Mouse (Mus musculus): ENCODE data around the gene Zbtb40. TPM values are rescaled to one million over a fixed set of nuclear protein-coding genes. Genes with fewer than 3 reads are reported as not detected.
A peak's percentile ranks its signal among the peaks of the same experiment; 100 is the strongest.

Zbtb40 gene
- polyA plus RNA-seq, 1 experiment: 9.5 TPM

DNA sequence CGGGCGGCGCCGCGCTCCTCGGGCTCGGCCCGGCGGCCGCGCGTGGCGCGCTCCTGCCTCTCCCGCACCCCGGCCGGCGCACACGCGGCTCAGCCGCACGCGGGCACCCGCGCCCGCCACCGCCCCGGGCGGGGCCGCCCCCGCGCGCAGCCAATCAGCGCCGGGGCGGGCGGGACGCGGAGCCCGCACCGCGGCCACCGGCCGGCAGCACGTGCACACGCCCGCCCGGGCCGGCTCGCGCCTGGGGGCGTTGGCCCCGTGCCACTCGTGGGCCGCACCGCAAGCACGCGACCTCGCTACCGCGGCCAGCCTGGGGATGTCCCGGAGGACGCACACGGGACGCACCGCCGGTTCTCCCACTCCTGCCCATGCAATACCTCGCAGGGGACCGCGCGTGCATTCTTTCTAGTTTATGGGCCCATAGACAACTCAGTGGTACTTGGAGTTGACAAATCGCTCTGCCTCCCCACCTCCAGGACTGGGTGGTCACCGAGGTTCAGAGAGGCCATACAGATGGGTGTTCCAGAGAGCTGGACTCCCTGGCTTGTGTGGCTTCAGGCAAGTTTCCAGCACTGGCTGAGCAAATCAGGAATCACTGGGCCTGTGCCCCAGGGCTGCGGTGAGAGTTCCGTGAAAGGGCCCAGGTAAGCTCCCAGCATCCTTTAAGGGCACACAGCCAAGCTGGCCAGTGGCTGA lies 91.7 kb downstream of the Zbtb40 start, which contains the start of gene Epha8:
Gene Epha8 (minus strand): TSS at position 66 of the 696 bp plus-strand sequence.
- no peak for TF ChIP-seq CTCF (conservative IDR thresholded peaks at IDR 0.05; ENCODE audit: insufficient read depth, insufficient read length, low read depth, low read length)
- TF ChIP-seq POLR2A (IDR thresholded peaks at IDR 0.05; ENCODE audit: low read depth, low read length): no peak
- Histone ChIP-seq H3K4me1 (ENCODE audit: control insufficient read depth, insufficient read depth, low read length) (no peaks in the 10 kb centered on the region), H3K36me3 (ENCODE audit: control insufficient read depth, insufficient read depth, low read length) (no peaks in the 10 kb centered on the region), H3K27ac (ENCODE audit: insufficient read depth, low read depth, low read length) (no peak within 1 kb of the TSS), H3K4me3 (ENCODE audit: insufficient read depth, low read depth, low read length) (peak within 1 kb of the TSS; percentile 4; the same call in 1 of the 2 replicates), H3K27me3 (replicated peaks; ENCODE audit: control insufficient read depth, insufficient read depth, low read length) (no peaks in the 10 kb centered on the region)
- WGBS: 7% methylated on average over 73 of the region's 75 CpGs
- DNase-seq: no peak

DNA sequence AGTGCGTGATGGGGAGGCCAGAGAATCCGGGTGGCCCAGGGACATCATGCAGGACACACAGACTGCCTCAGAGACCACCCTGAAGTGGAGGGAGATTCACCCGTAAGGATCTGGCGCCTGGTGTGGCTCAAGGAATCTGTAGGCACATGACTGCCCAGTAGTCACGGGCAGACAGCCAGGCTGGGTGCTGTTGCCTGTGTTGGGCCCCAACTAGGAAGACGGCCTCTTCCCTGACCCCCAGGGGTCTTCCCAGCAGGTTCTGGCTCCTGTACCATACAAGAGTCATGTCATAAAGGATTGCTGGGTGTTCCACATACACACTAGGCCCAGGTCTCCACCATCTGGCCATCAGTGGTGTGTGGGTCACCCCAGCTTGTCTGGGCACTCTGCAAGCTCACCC lies 94.0 kb downstream of the Zbtb40 start:
- no peaks in the 10 kb centered on the region for H3K27me3 ChIP-seq (replicated peaks; ENCODE audit: control insufficient read depth, insufficient read depth, low read length)
- no peaks in the 10 kb centered on the region for H3K36me3 ChIP-seq (ENCODE audit: control insufficient read depth, insufficient read depth, low read length)
- TF ChIP-seq CTCF (conservative IDR thresholded peaks at IDR 0.05; ENCODE audit: insufficient read depth, insufficient read length, low read depth, low read length) (no peak), POLR2A (IDR thresholded peaks at IDR 0.05; ENCODE audit: low read depth, low read length) (no peak)
- no peak overlapping the region for H3K4me3 ChIP-seq (ENCODE audit: insufficient read depth, low read depth, low read length)
- H3K27ac ChIP-seq (ENCODE audit: insufficient read depth, low read depth, low read length): no peak overlapping the region
- no peak for DNase-seq
- WGBS: 66% methylated on average over 6 of the region's 6 CpGs
- H3K4me1 ChIP-seq (ENCODE audit: control insufficient read depth, insufficient read depth, low read length): no peaks in the 10 kb centered on the region

DNA sequence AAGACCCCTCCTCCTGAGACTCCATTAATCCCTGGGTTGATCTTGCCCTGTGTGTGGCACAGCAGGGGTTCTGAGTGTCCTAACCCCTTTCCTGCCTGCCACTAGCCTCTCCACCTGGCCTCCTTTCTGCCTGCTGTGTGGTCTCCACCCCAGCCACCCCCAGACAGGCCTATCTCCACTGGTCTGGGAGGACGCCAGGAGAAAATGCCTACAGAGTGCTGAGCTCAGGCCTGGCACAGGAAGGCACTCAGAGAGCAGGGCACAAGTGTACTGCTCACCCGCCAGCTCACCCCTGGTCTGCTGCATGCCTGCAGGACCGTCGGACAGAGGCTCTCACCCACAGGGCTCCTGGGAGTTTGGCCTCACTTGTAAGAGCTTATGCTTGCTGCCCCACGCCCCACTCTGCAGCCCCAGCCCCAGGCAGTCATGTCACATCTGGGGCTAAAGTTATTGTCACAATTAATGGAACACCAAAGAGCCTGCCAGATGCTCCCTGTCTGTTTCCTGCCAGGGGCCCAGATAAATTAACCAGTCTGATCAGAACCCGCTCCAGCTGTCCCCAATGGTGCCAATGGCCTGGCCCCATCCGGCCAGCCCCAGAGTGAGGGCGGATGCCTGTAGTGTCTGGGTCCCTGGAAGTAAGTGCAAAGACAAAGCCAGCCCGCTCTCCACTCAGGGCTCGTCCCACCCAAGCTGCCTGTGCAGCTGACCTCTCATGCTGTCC lies 99.2 kb downstream of the Zbtb40 start:
- no peak for TF ChIP-seq POLR2A (IDR thresholded peaks at IDR 0.05; ENCODE audit: low read depth, low read length)
- 55% methylated on average over 10 of the region's 10 CpGs for WGBS
- no peaks in the 10 kb centered on the region for H3K27me3 ChIP-seq (replicated peaks; ENCODE audit: control insufficient read depth, insufficient read depth, low read length)
- no peak overlapping the region for H3K4me3 ChIP-seq (ENCODE audit: insufficient read depth, low read depth, low read length)
- no peaks in the 10 kb centered on the region for H3K4me1 ChIP-seq (ENCODE audit: control insufficient read depth, insufficient read depth, low read length)
- H3K36me3 ChIP-seq (ENCODE audit: control insufficient read depth, insufficient read depth, low read length): no peaks in the 10 kb centered on the region
- no peak overlapping the region for H3K27ac ChIP-seq (ENCODE audit: insufficient read depth, low read depth, low read length)
- DNase-seq: no peak

DNA sequence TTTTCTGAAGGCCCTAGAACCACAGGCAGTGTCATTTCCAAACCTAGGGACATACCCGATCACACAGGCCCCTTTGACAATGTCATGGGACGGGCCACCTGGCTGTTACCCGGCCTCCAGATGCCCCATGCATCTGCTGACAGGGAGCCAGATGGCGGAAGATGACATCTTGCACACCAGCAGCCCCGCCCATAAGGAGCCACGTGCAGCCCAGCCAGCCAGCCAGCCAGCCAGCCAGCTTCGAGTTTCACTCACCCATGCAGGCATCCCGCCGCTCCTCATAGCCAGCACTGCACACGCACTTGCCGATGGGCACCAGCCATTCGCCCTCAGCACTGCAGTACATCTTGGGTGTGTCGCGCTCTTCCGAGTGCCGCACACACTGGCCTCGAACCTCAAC lies 103.2 kb downstream of the Zbtb40 start:
- 48% methylated on average over 17 of the region's 17 CpGs for WGBS
- Histone ChIP-seq H3K4me3 (ENCODE audit: insufficient read depth, low read depth, low read length) (no peak overlapping the region), H3K36me3 (ENCODE audit: control insufficient read depth, insufficient read depth, low read length) (no peaks in the 10 kb centered on the region), H3K4me1 (ENCODE audit: control insufficient read depth, insufficient read depth, low read length) (no peaks in the 10 kb centered on the region), H3K27me3 (replicated peaks; ENCODE audit: control insufficient read depth, insufficient read depth, low read length) (no peaks in the 10 kb centered on the region), H3K27ac (ENCODE audit: insufficient read depth, low read depth, low read length) (no peak overlapping the region)
- DNase-seq: no peak
- no peak for TF ChIP-seq CTCF (conservative IDR thresholded peaks at IDR 0.05; ENCODE audit: insufficient read depth, insufficient read length, low read depth, low read length)

DNA sequence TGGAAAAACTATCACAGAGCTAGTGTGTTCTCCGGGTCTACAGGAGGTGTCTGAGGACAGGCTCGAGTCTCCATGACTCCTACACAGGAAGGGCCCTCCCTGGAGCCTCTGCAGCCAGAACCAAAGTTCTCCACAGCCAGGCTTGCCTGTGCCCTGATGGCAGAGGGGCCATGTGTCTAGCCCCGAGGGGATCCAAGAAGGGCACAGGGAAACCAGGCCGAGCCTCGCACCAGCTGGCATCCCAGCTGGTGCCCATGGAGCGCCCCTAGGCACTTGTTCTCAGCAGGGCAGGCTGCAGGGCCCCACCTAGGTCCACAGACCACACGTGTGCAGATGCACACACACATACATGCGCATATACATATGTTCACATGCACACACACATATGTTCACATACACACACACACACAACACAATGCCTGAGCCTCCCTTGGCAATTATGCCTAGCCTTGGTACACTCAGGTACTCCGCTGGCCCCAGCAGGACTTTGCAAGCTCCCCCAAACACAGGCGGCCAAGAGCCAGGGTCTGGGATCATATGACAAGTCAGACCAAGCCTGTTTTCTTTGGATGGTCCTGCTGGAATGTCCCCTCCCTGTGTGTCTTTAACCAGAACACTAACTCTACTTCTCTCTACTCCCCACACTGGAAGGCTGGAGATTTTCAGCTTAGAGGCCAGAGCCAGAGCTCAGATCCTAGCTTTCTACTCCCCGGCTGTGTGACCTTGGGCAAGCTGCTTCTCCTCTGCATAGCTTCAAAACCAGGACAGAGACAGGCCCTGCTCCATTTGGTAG lies 103.8 kb downstream of the Zbtb40 start:
- DNase-seq: no peak
- no peaks in the 10 kb centered on the region for H3K27me3 ChIP-seq (replicated peaks; ENCODE audit: control insufficient read depth, insufficient read depth, low read length)
- H3K36me3 ChIP-seq (ENCODE audit: control insufficient read depth, insufficient read depth, low read length): no peaks in the 10 kb centered on the region
- 70% methylated on average over 11 of the region's 11 CpGs for WGBS
- no peaks in the 10 kb centered on the region for H3K4me1 ChIP-seq (ENCODE audit: control insufficient read depth, insufficient read depth, low read length)
- TF ChIP-seq CTCF (conservative IDR thresholded peaks at IDR 0.05; ENCODE audit: insufficient read depth, insufficient read length, low read depth, low read length): no peak
- TF ChIP-seq POLR2A (IDR thresholded peaks at IDR 0.05; ENCODE audit: low read depth, low read length): no peak
- H3K4me3 ChIP-seq (ENCODE audit: insufficient read depth, low read depth, low read length): no peak overlapping the region
- no peak overlapping the region for H3K27ac ChIP-seq (ENCODE audit: insufficient read depth, low read depth, low read length)

DNA sequence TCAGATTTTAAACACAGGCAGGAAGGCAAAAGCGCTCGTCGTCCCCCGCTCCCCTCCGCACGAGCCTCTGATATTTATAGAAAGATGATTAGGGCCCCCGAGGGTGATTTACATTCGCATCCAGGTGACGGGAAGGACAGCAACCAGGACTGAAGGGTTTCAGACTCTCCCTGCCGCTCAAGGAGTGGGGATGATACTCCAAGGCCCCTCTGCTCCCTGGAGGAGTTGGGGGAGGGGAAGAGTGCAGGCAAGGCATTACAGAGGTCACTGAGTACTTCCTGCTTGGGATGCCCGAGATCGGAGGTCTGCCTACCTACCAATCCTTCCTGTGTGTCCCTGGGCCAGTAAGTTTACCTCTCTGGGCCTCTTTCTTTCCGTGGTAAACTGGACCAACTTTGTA lies 105.4 kb downstream of the Zbtb40 start:
- no peaks in the 10 kb centered on the region for H3K27me3 ChIP-seq (replicated peaks; ENCODE audit: control insufficient read depth, insufficient read depth, low read length)
- H3K36me3 ChIP-seq (ENCODE audit: control insufficient read depth, insufficient read depth, low read length): no peaks in the 10 kb centered on the region
- no peak overlapping the region for H3K4me3 ChIP-seq (ENCODE audit: insufficient read depth, low read depth, low read length)
- no peak overlapping the region for H3K27ac ChIP-seq (ENCODE audit: insufficient read depth, low read depth, low read length)
- TF ChIP-seq POLR2A (IDR thresholded peaks at IDR 0.05; ENCODE audit: low read depth, low read length) (no peak), CTCF (conservative IDR thresholded peaks at IDR 0.05; ENCODE audit: insufficient read depth, insufficient read length, low read depth, low read length) (no peak)
- DNase-seq: no peak
- 22% methylated on average over 13 of the region's 13 CpGs for WGBS
- H3K4me1 ChIP-seq (ENCODE audit: control insufficient read depth, insufficient read depth, low read length): no peaks in the 10 kb centered on the region

DNA sequence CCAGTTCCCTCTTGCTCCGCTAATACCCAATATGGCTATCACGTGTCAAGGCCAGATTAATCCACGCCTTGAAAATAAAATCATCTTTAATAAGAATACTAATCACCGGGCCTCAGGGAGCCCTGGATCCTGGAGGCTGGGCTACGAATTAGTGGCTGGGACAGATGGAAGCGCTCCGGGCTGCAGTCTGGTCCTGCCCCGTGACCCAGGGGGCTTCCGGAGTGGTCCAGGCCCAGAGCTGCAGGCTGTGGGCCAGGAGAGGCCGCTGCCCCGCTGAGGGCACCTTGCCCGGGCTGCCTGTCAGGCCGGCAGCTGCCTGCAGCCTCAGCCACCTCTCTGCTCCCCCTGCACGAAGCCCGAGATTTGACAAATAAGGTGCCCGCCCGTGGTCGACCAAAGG lies 105.8 kb downstream of the Zbtb40 start:
- Histone ChIP-seq H3K27me3 (replicated peaks; ENCODE audit: control insufficient read depth, insufficient read depth, low read length) (no peaks in the 10 kb centered on the region), H3K36me3 (ENCODE audit: control insufficient read depth, insufficient read depth, low read length) (no peaks in the 10 kb centered on the region), H3K4me1 (ENCODE audit: control insufficient read depth, insufficient read depth, low read length) (no peaks in the 10 kb centered on the region), H3K27ac (ENCODE audit: insufficient read depth, low read depth, low read length) (no peak overlapping the region), H3K4me3 (ENCODE audit: insufficient read depth, low read depth, low read length) (no peak overlapping the region)
- WGBS: 26% methylated on average over 18 of the region's 18 CpGs
- TF ChIP-seq CTCF (conservative IDR thresholded peaks at IDR 0.05; ENCODE audit: insufficient read depth, insufficient read length, low read depth, low read length): no peak
- no peak for TF ChIP-seq POLR2A (IDR thresholded peaks at IDR 0.05; ENCODE audit: low read depth, low read length)
- DNase-seq: peak; percentile 17

Data from kidney, adult 2 months (tissue).